Mouse (Mus musculus): ENCODE results near the gene Tnrc6b. TPM values are rescaled to one million over a fixed set of nuclear protein-coding genes. Genes with fewer than 3 reads are reported as not detected.

Tnrc6b gene
- polyA plus RNA-seq, 1 experiment, result 47.5 TPM

DNA sequence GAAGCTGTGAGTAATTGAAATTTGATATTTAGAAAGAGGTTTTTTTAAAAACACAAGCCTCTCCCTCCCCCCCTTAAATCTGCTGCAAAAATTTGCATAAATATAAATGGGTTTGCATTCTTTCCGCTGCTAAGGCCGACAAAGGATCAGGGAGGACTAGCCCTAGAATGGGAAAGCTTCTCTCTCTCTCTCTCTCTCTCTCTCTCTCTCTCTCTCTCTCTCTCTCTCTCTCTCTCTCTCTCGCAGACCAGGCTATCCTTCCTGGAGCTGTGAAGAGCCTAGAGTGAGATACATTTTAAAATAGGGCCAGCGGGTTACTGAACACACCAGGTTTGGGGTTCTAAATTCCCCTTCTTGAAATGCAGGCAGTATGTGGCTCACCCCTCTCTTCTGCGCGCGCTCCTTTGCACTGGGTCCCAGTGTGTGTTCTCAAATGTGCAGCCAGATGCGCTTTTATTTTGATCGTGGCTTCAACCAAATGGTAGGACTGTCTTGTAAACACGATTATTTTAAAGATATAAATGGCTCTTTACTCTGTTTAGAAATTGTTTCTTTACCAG, 88.0 kb downstream of the Tnrc6b start:
- Histone ChIP-seq H3K4me1 (ENCODE audit: control insufficient read depth, insufficient read depth, low read length) (peaks cover 10% of the 10 kb centered on the region), H3K4me3 (ENCODE audit: insufficient read depth, low read depth, low read length) (peak overlapping the region; percentile 46), H3K27ac (ENCODE audit: insufficient read depth, low read depth, low read length) (peak overlapping the region; percentile 81)
- no peak for TF ChIP-seq CTCF (IDR thresholded peaks at IDR 0.05; ENCODE audit: insufficient read depth, low read depth, low read length)
- no peak for TF ChIP-seq POLR2A (IDR thresholded peaks at IDR 0.05; ENCODE audit: insufficient read depth, low read depth, low read length)
- WGBS, result under 1% methylated on average over 10 of the region's 10 CpGs

DNA sequence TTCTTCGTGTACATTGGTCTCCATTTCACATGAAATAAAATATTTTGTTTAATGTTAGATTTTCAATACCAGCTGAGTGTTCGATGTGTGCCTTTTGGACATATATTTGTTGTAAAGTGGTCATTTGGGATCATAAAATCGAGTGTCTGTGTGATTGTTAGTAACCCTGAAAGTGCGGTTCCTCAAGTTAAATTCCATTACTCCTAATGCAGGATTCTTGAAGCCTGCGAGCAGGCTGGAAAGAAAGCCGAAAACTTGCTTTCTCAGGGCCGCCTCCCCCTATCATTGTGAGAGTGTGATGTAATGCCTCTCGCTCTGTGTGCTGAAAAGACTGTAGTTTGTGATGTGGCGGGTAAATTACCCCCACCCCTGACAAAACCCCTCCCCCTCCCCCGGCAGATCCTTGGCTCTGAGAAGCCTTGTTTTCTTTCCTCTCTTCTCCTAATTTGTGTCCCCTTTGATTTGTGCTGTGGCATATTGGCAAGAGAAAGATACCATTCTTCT, 88.6 kb downstream of the Tnrc6b start:
- H3K27ac ChIP-seq (ENCODE audit: insufficient read depth, low read depth, low read length), result 0 out of 2 replicates have a peak overlapping the region, but pooled peaks have one; percentile 75
- TF ChIP-seq POLR2A (IDR thresholded peaks at IDR 0.05; ENCODE audit: insufficient read depth, low read depth, low read length) (no peak), CTCF (IDR thresholded peaks at IDR 0.05; ENCODE audit: insufficient read depth, low read depth, low read length) (no peak)
- 2% methylated on average over 10 of the region's 10 CpGs for WGBS
- peak overlapping the region; percentile 51 for H3K4me3 ChIP-seq (ENCODE audit: insufficient read depth, low read depth, low read length)
- peaks cover 10% of the 10 kb centered on the region for H3K4me1 ChIP-seq (ENCODE audit: control insufficient read depth, insufficient read depth, low read length)

DNA sequence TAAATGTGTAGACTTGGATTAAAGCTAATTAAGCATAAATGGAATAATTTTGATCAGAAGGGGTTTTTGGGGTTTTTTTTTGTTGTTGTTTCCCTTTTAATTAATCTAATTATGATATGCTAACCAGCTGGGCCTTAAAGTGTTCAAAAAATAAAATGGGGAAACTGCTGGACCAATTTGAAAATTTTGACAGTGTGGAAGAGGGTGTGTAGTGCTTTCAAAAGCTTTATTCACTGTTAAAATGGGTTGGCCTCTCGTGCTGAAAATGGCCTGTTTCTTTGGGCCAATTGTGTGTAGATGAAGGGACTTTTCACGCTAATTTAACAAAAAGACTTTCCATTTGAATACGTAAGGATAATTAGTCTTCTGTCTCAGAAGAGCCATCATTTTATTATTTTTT, 89.1 kb downstream of the Tnrc6b start:
- Histone ChIP-seq H3K27ac (ENCODE audit: insufficient read depth, low read depth, low read length) (no peak overlapping the region), H3K4me3 (ENCODE audit: insufficient read depth, low read depth, low read length) (no peak overlapping the region), H3K4me1 (ENCODE audit: control insufficient read depth, insufficient read depth, low read length) (peaks cover 10% of the 10 kb centered on the region)
- TF ChIP-seq CTCF (IDR thresholded peaks at IDR 0.05; ENCODE audit: insufficient read depth, low read depth, low read length) (no peak), POLR2A (IDR thresholded peaks at IDR 0.05; ENCODE audit: insufficient read depth, low read depth, low read length) (no peak)
- 5% methylated on average over 3 of the region's 3 CpGs for WGBS

DNA sequence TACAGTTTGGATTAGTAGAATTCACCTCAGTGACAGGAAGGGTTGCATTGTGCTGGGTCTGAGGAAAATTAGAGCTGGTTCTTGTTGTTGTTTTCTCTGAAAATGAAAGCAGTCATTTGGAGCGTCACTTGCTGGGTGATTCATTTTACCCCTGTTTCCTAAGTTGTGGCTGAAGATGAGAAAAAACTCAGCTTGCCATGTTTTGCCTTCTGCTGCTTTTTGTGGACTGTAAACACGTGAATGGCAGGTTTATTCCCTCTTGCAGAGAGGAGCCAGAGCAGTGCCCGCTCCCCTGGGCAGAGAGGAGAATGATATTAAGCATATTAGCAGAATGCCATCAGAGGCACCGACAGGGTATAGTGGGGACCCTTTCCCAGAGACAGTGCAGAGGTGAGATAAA, 89.7 kb downstream of the Tnrc6b start:
- TF ChIP-seq CTCF (IDR thresholded peaks at IDR 0.05; ENCODE audit: insufficient read depth, low read depth, low read length) (no peak), POLR2A (IDR thresholded peaks at IDR 0.05; ENCODE audit: insufficient read depth, low read depth, low read length) (no peak)
- peaks cover 10% of the 10 kb centered on the region for H3K4me1 ChIP-seq (ENCODE audit: control insufficient read depth, insufficient read depth, low read length)
- WGBS, result 8% methylated on average over 4 of the region's 4 CpGs
- H3K27ac ChIP-seq (ENCODE audit: insufficient read depth, low read depth, low read length), result no peak overlapping the region
- peak overlapping the region; percentile 14 for H3K4me3 ChIP-seq (ENCODE audit: insufficient read depth, low read depth, low read length)

DNA sequence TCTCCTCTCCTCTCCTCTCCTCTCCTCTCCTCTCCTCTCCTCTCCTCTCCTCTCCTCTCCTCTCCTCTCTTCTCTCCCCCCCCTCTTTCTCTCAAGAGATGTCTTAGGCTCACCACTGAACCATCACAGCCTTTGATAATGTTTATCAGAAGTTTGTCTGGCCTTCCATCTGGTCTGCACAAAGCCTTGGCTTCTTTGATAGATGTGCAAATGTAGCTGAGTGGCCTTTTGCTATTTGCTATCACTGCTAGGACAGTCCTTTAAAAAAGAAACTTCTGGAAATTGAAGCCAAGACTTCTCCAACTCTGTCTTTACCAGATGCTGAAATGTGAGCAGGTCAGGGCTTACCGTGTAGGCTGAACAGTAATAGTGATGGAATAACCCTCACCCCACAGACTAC, 90.5 kb downstream of the Tnrc6b start:
- TF ChIP-seq POLR2A (IDR thresholded peaks at IDR 0.05; ENCODE audit: insufficient read depth, low read depth, low read length) (no peak), CTCF (IDR thresholded peaks at IDR 0.05; ENCODE audit: insufficient read depth, low read depth, low read length) (no peak)
- Histone ChIP-seq H3K4me3 (ENCODE audit: insufficient read depth, low read depth, low read length) (no peak overlapping the region), H3K4me1 (ENCODE audit: control insufficient read depth, insufficient read depth, low read length) (peaks cover 6% of the 10 kb centered on the region), H3K27ac (ENCODE audit: insufficient read depth, low read depth, low read length) (no peak overlapping the region)
- WGBS, result 31% methylated on average over 1 of the region's 1 CpGs

DNA sequence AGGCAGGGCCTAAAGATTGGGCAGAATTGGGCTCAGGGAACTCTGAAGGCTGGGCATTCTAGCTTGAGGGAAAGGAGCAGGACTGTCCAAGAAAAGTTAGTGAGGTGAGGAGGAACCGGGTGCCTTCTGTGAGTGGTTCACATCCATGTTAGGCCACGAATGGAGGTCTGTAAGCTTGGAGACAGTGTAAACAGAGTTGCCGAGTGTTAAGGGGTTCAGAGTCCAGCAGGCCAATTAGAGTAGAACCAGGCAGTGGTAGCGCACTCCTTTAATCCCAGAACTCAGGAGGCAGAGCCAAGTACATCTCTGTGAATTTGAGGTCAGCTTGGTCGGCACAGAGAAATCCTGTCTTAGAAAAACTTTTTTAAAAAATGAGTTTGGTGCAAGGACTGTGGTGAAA, 96.0 kb downstream of the Tnrc6b start:
- no peak overlapping the region for H3K27ac ChIP-seq (ENCODE audit: insufficient read depth, low read depth, low read length)
- no peak overlapping the region for H3K4me3 ChIP-seq (ENCODE audit: insufficient read depth, low read depth, low read length)
- 49% methylated on average over 5 of the region's 5 CpGs for WGBS
- TF ChIP-seq POLR2A (IDR thresholded peaks at IDR 0.05; ENCODE audit: insufficient read depth, low read depth, low read length) (no peak), CTCF (IDR thresholded peaks at IDR 0.05; ENCODE audit: insufficient read depth, low read depth, low read length) (no peak)
- peaks cover 3% of the 10 kb centered on the region; the same call in 1 of the 2 replicates for H3K4me1 ChIP-seq (ENCODE audit: control insufficient read depth, insufficient read depth, low read length)

DNA sequence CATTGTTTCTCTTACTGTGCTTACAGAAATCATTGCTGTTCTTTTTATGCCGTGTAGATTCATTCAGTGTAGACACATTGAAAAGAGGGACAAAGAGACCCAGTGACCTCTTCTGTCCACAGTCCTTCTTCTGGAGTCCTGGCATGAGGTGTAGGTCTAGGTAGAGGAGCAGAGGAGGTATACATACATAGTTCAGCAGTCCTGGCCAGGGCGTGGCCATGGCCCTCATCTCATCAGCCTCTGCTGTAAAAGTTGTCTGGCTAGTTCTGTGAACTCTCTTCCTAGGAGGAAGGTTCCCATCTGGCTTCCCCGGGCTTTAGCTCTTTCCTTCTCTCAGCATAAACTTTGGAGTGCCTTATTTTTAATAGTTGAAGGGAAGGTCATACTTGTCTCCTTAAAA, 99.1 kb downstream of the Tnrc6b start:
- TF ChIP-seq POLR2A (IDR thresholded peaks at IDR 0.05; ENCODE audit: insufficient read depth, low read depth, low read length) (no peak), CTCF (IDR thresholded peaks at IDR 0.05; ENCODE audit: insufficient read depth, low read depth, low read length) (no peak)
- no peak overlapping the region for H3K27ac ChIP-seq (ENCODE audit: insufficient read depth, low read depth, low read length)
- H3K4me1 ChIP-seq (ENCODE audit: control insufficient read depth, insufficient read depth, low read length), result peaks cover 3% of the 10 kb centered on the region; the same call in 1 of the 2 replicates
- H3K4me3 ChIP-seq (ENCODE audit: insufficient read depth, low read depth, low read length), result no peak overlapping the region
- WGBS, result 82% methylated on average over 3 of the region's 3 CpGs

DNA sequence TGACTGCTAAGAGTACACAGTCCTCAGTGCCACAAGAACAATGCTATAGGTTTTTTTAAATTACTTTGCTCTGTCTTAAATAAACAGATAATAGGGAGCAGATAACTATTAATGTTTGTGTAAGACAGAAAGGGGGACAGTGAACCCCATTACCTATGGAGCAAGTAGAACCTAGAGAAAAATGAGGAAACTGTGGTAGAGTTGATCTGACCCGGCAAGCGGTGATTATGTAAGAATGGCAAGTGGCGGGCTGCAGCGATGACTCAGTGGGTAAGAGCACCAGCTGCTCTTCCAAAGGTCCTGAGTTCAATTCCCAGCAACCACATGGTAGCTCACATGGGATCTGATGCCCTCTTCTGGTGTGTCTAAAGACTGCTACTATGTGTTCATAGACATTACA, 101.7 kb downstream of the Tnrc6b start:
- Histone ChIP-seq H3K4me3 (ENCODE audit: insufficient read depth, low read depth, low read length) (no peak overlapping the region), H3K27ac (ENCODE audit: insufficient read depth, low read depth, low read length) (no peak overlapping the region), H3K4me1 (ENCODE audit: control insufficient read depth, insufficient read depth, low read length) (peaks cover 3% of the 10 kb centered on the region; the same call in 1 of the 2 replicates)
- TF ChIP-seq POLR2A (IDR thresholded peaks at IDR 0.05; ENCODE audit: insufficient read depth, low read depth, low read length) (no peak), CTCF (IDR thresholded peaks at IDR 0.05; ENCODE audit: insufficient read depth, low read depth, low read length) (no peak)
- WGBS, result 74% methylated on average over 4 of the region's 4 CpGs

DNA sequence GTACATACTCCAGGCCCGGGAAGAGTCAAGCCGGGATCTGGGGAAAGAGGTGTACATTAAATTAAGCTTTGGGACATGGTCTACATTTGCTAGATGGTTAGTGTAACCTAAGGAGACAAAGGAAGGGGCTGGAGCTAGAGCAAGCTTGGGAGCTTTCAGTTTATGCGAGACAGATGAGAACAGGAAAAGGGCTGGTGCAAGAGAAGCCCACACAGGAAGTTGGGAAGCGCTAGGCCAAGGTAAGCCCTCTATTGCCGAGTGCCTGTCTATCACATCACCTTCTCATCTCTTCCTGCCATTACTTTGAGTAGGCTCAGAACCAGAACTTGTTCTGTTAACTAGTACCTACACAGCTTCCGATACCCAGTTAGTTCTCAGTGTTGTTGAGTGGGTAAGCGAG, 103.7 kb downstream of the Tnrc6b start:
- 84% methylated on average over 7 of the region's 7 CpGs for WGBS
- H3K4me3 ChIP-seq (ENCODE audit: insufficient read depth, low read depth, low read length), result no peak overlapping the region
- TF ChIP-seq POLR2A (IDR thresholded peaks at IDR 0.05; ENCODE audit: insufficient read depth, low read depth, low read length), result no peak
- no peak for TF ChIP-seq CTCF (IDR thresholded peaks at IDR 0.05; ENCODE audit: insufficient read depth, low read depth, low read length)
- no peaks in the 10 kb centered on the region for H3K4me1 ChIP-seq (ENCODE audit: control insufficient read depth, insufficient read depth, low read length)
- no peak overlapping the region for H3K27ac ChIP-seq (ENCODE audit: insufficient read depth, low read depth, low read length)
